Comparison of ENCODE assay signal across 8 mouse cellular contexts in genomic region chr2:3332484-3333242, GRCm38 (mm10). TPM values are rescaled to one million over a fixed set of nuclear protein-coding genes. Genes with fewer than 3 reads are reported as not detected.
DNase-seq lines count a peak whose midpoint lies in the region; ATAC-seq lines count a peak whose summit lies in the region.

Gene Rpp38, minus strand, starts transcription at chr2:3332643.

- peaks cover 28% of the 10 kb centered on the region for H3K4me1 ChIP-seq in forebrain, embryonic 10.5 days
- peaks cover 18% of the 10 kb centered on the region for H3K4me1 ChIP-seq in heart, embryonic 16.5 days (ENCODE audit: control insufficient read depth, insufficient read depth, low read length)
- H3K4me1 ChIP-seq in liver, embryonic 15.5 days (replicated peaks) = peaks cover 46% of the 10 kb centered on the region
- peaks cover 21% of the 10 kb centered on the region for H3K4me1 ChIP-seq in neural tube, embryonic 12.5 days

- under 1% methylated on average over 45 of the region's 45 CpGs for WGBS in forebrain, embryonic 10.5 days
- under 1% methylated on average over 45 of the region's 45 CpGs for WGBS in heart, embryonic 16.5 days
- WGBS in liver, embryonic 15.5 days (ENCODE audit: insufficient replicate concordance) = under 1% methylated on average over 45 of the region's 45 CpGs
- under 1% methylated on average over 45 of the region's 45 CpGs for WGBS in neural tube, embryonic 12.5 days

- H3K4me2 ChIP-seq in heart, embryonic 16.5 days (ENCODE audit: low read depth, low read length) = peak within 1 kb of the TSS; percentile 93
- H3K4me2 ChIP-seq in liver, embryonic 15.5 days = peak within 1 kb of the TSS; percentile 98
- H3K4me2 ChIP-seq in neural tube, embryonic 12.5 days (replicated peaks) = peak within 1 kb of the TSS; percentile 68

- peak within 1 kb of the TSS; percentile 76 for H3K4me3 ChIP-seq in forebrain, embryonic 10.5 days
- H3K4me3 ChIP-seq in heart, embryonic 16.5 days (ENCODE audit: low read length) = peak within 1 kb of the TSS; percentile 82
- peak within 1 kb of the TSS; percentile 78 for H3K4me3 ChIP-seq in liver, embryonic 15.5 days (replicated peaks)
- H3K4me3 ChIP-seq in neural tube, embryonic 12.5 days = peak within 1 kb of the TSS; percentile 65

- H3K36me3 ChIP-seq in forebrain, embryonic 10.5 days (replicated peaks) = peaks cover 28% of the 10 kb centered on the region
- H3K36me3 ChIP-seq in heart, embryonic 16.5 days (ENCODE audit: control insufficient read depth, insufficient read depth) = peaks cover 14% of the 10 kb centered on the region
- peaks cover 17% of the 10 kb centered on the region for H3K36me3 ChIP-seq in liver, embryonic 15.5 days (replicated peaks)
- H3K36me3 ChIP-seq in neural tube, embryonic 12.5 days = peaks cover 11% of the 10 kb centered on the region

- peak; percentile 88 for DNase-seq in c-Kit-negative CD71-positive TER-119-positive erythroid progenitor cells, embryonic 14.5 days (ENCODE audit: low read depth, low spot score)
- DNase-seq in forebrain, embryonic 10.5 days (ENCODE audit: extremely low spot score, low spot score) = peak; percentile 96
- DNase-seq in kidney, postnatal 36 days = peak; percentile 98 to 99
- DNase-seq in telencephalon, adult 2 months (ENCODE audit: low read depth, low spot score) = peak; percentile 96

- no peaks in the 10 kb centered on the region for H3K9me3 ChIP-seq in forebrain, embryonic 10.5 days
- H3K9me3 ChIP-seq in heart, embryonic 16.5 days (replicated peaks; ENCODE audit: control insufficient read depth, low read length) = no peaks in the 10 kb centered on the region
- no peaks in the 10 kb centered on the region for H3K9me3 ChIP-seq in liver, embryonic 15.5 days (replicated peaks)
- H3K9me3 ChIP-seq in neural tube, embryonic 12.5 days = no peaks in the 10 kb centered on the region

- ATAC-seq in CD4-positive, CD25-positive, alpha-beta regulatory T cell, adult 4 months = peak; percentile 82
- ATAC-seq in heart, embryonic 16.5 days (replicated peaks; ENCODE audit: extremely low read depth, insufficient read depth, low FRiP score) = peak; percentile 99
- peak; percentile 93 for ATAC-seq in liver, embryonic 15.5 days (ENCODE audit: insufficient read depth)
- ATAC-seq in neural tube, embryonic 12.5 days (ENCODE audit: low FRiP score, low read depth) = peak; percentile 99

- H3K27ac ChIP-seq in forebrain, embryonic 10.5 days = peak within 1 kb of the TSS; percentile 91
- peak within 1 kb of the TSS; percentile 76 for H3K27ac ChIP-seq in heart, embryonic 16.5 days (ENCODE audit: low read length)
- H3K27ac ChIP-seq in liver, embryonic 15.5 days (replicated peaks) = peak within 1 kb of the TSS; percentile 74
- 0 out of 2 replicates have a peak within 1 kb of the TSS, but pooled peaks have one; percentile 26 for H3K27ac ChIP-seq in neural tube, embryonic 12.5 days

- peak within 1 kb of the TSS; percentile 89 for H3K9ac ChIP-seq in heart, embryonic 16.5 days (ENCODE audit: low read length)
- H3K9ac ChIP-seq in liver, embryonic 15.5 days = peak within 1 kb of the TSS; percentile 74
- H3K9ac ChIP-seq in neural tube, embryonic 12.5 days = peak within 1 kb of the TSS; percentile 64

- H3K27me3 ChIP-seq in forebrain, embryonic 10.5 days (ENCODE audit: poor library complexity, severe bottlenecking) = peaks cover 24% of the 10 kb centered on the region
- H3K27me3 ChIP-seq in heart, embryonic 16.5 days (ENCODE audit: control insufficient read depth, insufficient read depth, low read length) = no peaks in the 10 kb centered on the region
- H3K27me3 ChIP-seq in liver, embryonic 15.5 days = no peaks in the 10 kb centered on the region
- no peaks in the 10 kb centered on the region for H3K27me3 ChIP-seq in neural tube, embryonic 12.5 days (replicated peaks)

RNA-seq across cellular contexts. Expression of gene Rpp38, which starts in this region (rescaled TPM):
- polyA plus RNA-seq in CD4-positive, CD25-positive, alpha-beta regulatory T cell, adult 4 months (2017; shearing (Covaris generic)) = 10 to 100 TPM; 20.8 to 21.6 TPM
- polyA plus RNA-seq in forebrain, embryonic 10.5 days (2016; fragmentation: Nextera tagmentation; extraction: Ambion mirVana) = 22.9 and 23.2 TPM in 2 replicates
- polyA plus RNA-seq in heart, embryonic 16.5 days (2015; fragmentation: Nextera tagmentation; extraction: Ambion mirVana) = 10.9 and 11.9 TPM in 2 replicates
- polyA plus RNA-seq in liver, embryonic 15.5 days (2015; fragmentation: Nextera tagmentation; extraction: Ambion mirVana) = 6.7 and 7.2 TPM in 2 replicates
- polyA plus RNA-seq in neural tube, embryonic 12.5 days (2016; fragmentation: Nextera tagmentation; extraction: Ambion mirVana) = 12.3 and 13.8 TPM in 2 replicates

Comparison
In these comparisons a context has a peak if more than half of its experiments do, and no peak if none do; other contexts are left out.
1. Peak in every context shown above with its lines: DNase-seq, ATAC-seq, H3K4me3 ChIP-seq and H3K27ac ChIP-seq.
2. H3K27ac ChIP-seq: peak in every context shown above with its lines; median percentile 91 in forebrain, embryonic 10.5 days; 76 in heart, embryonic 16.5 days; 74 in liver, embryonic 15.5 days; 26 in neural tube, embryonic 12.5 days.